Mouse (Mus musculus) cerebellum, adult 2 months (tissue): ENCODE results near the gene Gm4981.
"Not testable (repeated sequence)": the region's sequence is repeated elsewhere in the genome, so short reads cannot be mapped to it uniquely, and the experiment has no call there.

Experiments
- CTCF ChIP-seq: fragments of 200-500 bp; IDR thresholded peaks from 2 replicates; pipeline ENCODE4 v1.5.1; 2011; ENCODE audit warnings: low read depth, mild to moderate bottlenecking, control low read depth, low read length, moderate library complexity, borderline replicate concordance; ENCODE audit not compliant: insufficient read depth
- POLR2A ChIP-seq: fragments of 200-500 bp; IDR thresholded peaks from 2 replicates; pipeline ENCODE4 v1.6.1; 2011; ENCODE audit warnings: low read length, control low read depth, borderline replicate concordance; ENCODE audit not compliant: insufficient read depth

DNA sequence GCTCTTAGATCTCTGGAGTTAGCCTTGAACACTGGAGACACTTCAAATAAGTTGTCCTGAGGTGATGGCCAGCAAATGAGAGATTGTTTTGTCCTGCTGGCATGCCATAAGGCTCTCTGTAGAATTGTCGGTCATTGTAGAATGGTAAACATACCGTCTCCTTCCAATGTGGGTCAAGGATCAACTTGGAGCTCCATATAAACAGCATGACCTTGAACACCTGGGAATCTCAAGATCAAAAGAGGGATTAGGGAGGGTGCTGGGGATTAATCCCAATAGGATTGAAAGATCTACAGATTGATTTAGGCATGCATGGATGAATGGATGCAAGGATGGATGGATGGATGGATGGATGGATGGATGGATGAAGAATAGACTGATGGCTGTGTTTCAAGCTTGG is 14.9 kb downstream of the Gm4981 start:
- not testable (repeated sequence) for TF ChIP-seq CTCF, POLR2A
